Mouse (Mus musculus): ENCODE measurements around the gene Lin7a.

DNA sequence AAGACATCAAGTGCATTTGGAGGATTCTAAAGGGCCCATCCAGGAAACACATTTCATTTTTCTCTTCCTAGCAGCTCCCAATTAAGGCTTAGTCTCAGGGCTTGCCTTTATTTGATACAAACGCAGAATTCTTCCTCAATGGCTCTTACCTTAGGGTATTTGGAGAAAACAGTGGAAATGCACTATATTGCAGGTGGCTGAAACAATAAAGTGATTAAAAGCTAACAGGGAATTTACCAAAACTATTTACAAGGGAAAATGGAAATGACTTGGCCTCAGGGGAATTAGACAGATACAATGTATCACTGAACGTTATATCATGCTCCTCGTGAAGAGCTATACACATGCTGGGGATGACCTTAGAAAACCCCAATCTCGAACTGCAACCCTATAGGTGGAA is 35.3 kb upstream of the Lin7a start:
- TF ChIP-seq FLI1 (IDR thresholded peaks at IDR 0.05; ENCODE audit: low read length): no peak
- no peak for TF ChIP-seq GATA1 (IDR thresholded peaks at IDR 0.05; ENCODE audit: borderline replicate concordance, low read length)

All from megakaryocyte, embryonic 14.5 days (primary cell).